Mouse (Mus musculus) ES-E14 (cell line): ENCODE measurements around the gene Apba2.

ENCODE experiments used
- CHD2 ChIP-seq: IDR thresholded peaks from 2 replicates; pipeline ENCODE4 v1.6.1; 2014; ENCODE audit warnings: mild to moderate bottlenecking, low read depth, low read length, inconsistent platforms
- HCFC1 ChIP-seq: IDR thresholded peaks from 2 replicates; pipeline ENCODE4 v1.6.1; 2012; ENCODE audit warnings: low read length, inconsistent platforms, borderline replicate concordance; ENCODE audit not compliant: insufficient read depth
- MAFK ChIP-seq: IDR thresholded peaks from 2 replicates; pipeline ENCODE4 v1.6.1; 2014; ENCODE audit warnings: mild to moderate bottlenecking, low read depth, low read length, inconsistent platforms; ENCODE audit not compliant: insufficient read depth
- ZC3H11A ChIP-seq: IDR thresholded peaks from 2 replicates; pipeline ENCODE4 v1.6.1; 2012; ENCODE audit warnings: low read depth, mild to moderate bottlenecking, inconsistent platforms, low read length, borderline replicate concordance
- ZNF384 ChIP-seq: IDR thresholded peaks from 2 replicates; pipeline ENCODE4 v1.6.1; 2012; ENCODE audit warnings: low read depth, low read length, inconsistent platforms

GRCm38 (mm10) chr7:64588636-64589389, 87.3 kb downstream of the Apba2 start:
- TF ChIP-seq MAFK (no peak), HCFC1 (no peak), ZC3H11A (no peak), ZNF384 (no peak), CHD2 (no peak)
